Mouse (Mus musculus) left cerebral cortex, adult 9 months (tissue): ENCODE data around the gene Arid1b.

Experiments used
- DNase-seq, 2 experiments: peaks; one replicate each; pipeline ENCODE4 v3.0.0; 2022; ENCODE audit warnings: low spot score in 2 of 2

Arid1b gene

GRCm38 (mm10) chr17:5385694-5386093, 391.6 kb downstream of the Arid1b start:
- DNase-seq, result no peak

GRCm38 (mm10) chr17:5386885-5387545, 392.9 kb downstream of the Arid1b start:
- no peak for DNase-seq

- DNase-seq, result no peak
These were observed 394.2 kb downstream of the Arid1b start for GRCm38 (mm10) chr17:5388351-5388750.

- no peak for DNase-seq
These were observed 396.6 kb downstream of the Arid1b start for GRCm38 (mm10) chr17:5390682-5391081.

- no peak for DNase-seq
These were observed 401.5 kb downstream of the Arid1b start for GRCm38 (mm10) chr17:5395454-5396205.

- DNase-seq, result no peak
These were observed 402.1 kb downstream of the Arid1b start for GRCm38 (mm10) chr17:5396213-5396612.
